Mouse (Mus musculus) spleen, adult 2 months (tissue): Measurements from ENCODE around the gene Esyt3. TPM values are rescaled to one million over a fixed set of nuclear protein-coding genes. Genes with fewer than 3 reads are reported as not detected.

Experiments
- DNase-seq, 2 experiments: peaks; one replicate each; pipeline versions ENCODE4 v3.0.0 to v3.0.0-alpha.2; 2012 to 2021; ENCODE audit warnings: low spot score in 2 of 2, low read depth in 1 of 2
- H3K27ac ChIP-seq: fragments of 200-500 bp; 2 replicates; pipeline ENCODE4 v1.5.1; 2012; ENCODE audit warnings: low read length, inconsistent platforms; ENCODE audit not compliant: insufficient read depth
- H3K27me3 ChIP-seq: fragments of 200-500 bp; 2 replicates; pipeline ENCODE4 v1.6.1; 2012; ENCODE audit warnings: mild to moderate bottlenecking, moderate library complexity, low read length, inconsistent platforms; ENCODE audit not compliant: control insufficient read depth, insufficient read depth
- H3K36me3 ChIP-seq: fragments of 200-500 bp; 2 replicates; pipeline ENCODE4 v1.6.1; 2012; ENCODE audit warnings: mild to moderate bottlenecking, low read length, inconsistent platforms; ENCODE audit not compliant: control insufficient read depth, insufficient read depth
- H3K4me1 ChIP-seq: fragments of 200-500 bp; 2 replicates; pipeline ENCODE4 v1.6.1; 2011; ENCODE audit warnings: inconsistent platforms; ENCODE audit not compliant: control insufficient read depth, insufficient read depth, insufficient read length
- H3K4me3 ChIP-seq: fragments of 200-500 bp; 2 replicates; pipeline ENCODE4 v1.5.1; 2011; ENCODE audit warnings: mild to moderate bottlenecking, inconsistent platforms; ENCODE audit not compliant: insufficient read depth, insufficient read length; ENCODE audit errors: extremely low read depth
- CTCF ChIP-seq: fragments of 200-500 bp; IDR thresholded peaks from 2 replicates; pipeline ENCODE4 v1.5.1; 2011; ENCODE audit warnings: mild to moderate bottlenecking, inconsistent platforms; ENCODE audit not compliant: insufficient read depth, insufficient read length, insufficient replicate concordance; ENCODE audit errors: extremely low read depth
- POLR2A ChIP-seq: fragments of 200-500 bp; IDR thresholded peaks from 2 replicates; pipeline ENCODE4 v1.6.1; 2011; ENCODE audit warnings: low read depth, low read length, inconsistent platforms
- WGBS: fragments of 180-500 bp; shearing (Covaris S2); methylation state at CpG from one replicate; pipeline ENCODE4 v1.1.7; 2018; 5-methylcytosine and 5-hydroxymethylcytosine counted together
- polyA plus RNA-seq: library from polyadenylated mRNA; depleted of rRNA; stranded (reverse); fragments of >200 nt; gene quantifications from 2 replicates; pipeline ENCODE4 v1.2.3, GENCODE M21; 2012

The Esyt3 gene
- polyA plus RNA-seq, 1 experiment: 0.19 TPM

GRCm38 (mm10) chr9:99391557-99391956 lies 33.2 kb upstream of the Esyt3 start:
- Histone ChIP-seq H3K27me3 (no peaks in the 10 kb centered on the region), H3K36me3 (no peaks in the 10 kb centered on the region), H3K27ac (no peak overlapping the region), H3K4me3 (no peak overlapping the region), H3K4me1 (no peaks in the 10 kb centered on the region)
- no peak for DNase-seq
- no peak for TF ChIP-seq POLR2A
- TF ChIP-seq CTCF: no peak
- WGBS: 93% methylated on average over 10 of the region's 10 CpGs

GRCm38 (mm10) chr9:99390716-99391115 lies 32.4 kb upstream of the Esyt3 start:
- Histone ChIP-seq H3K36me3 (no peaks in the 10 kb centered on the region), H3K4me1 (no peaks in the 10 kb centered on the region), H3K27me3 (no peaks in the 10 kb centered on the region), H3K27ac (0 out of 2 replicates have a peak overlapping the region, but pooled peaks have one; percentile 47), H3K4me3 (no peak overlapping the region)
- TF ChIP-seq POLR2A: no peak
- TF ChIP-seq CTCF: no peak
- DNase-seq: no peak
- 90% methylated on average over 2 of the region's 2 CpGs for WGBS

- H3K4me3 ChIP-seq: no peak overlapping the region
- WGBS: 79% methylated on average over 5 of the region's 5 CpGs
- no peaks in the 10 kb centered on the region for H3K36me3 ChIP-seq
- H3K27me3 ChIP-seq: no peaks in the 10 kb centered on the region
- peak overlapping the region; percentile 33; the same call in 1 of the 2 replicates for H3K27ac ChIP-seq
- no peak for DNase-seq
- TF ChIP-seq CTCF (no peak), POLR2A (no peak)
- no peaks in the 10 kb centered on the region for H3K4me1 ChIP-seq
These were observed 31.8 kb upstream of the Esyt3 start for GRCm38 (mm10) chr9:99390201-99390600.

- no peaks in the 10 kb centered on the region for H3K27me3 ChIP-seq
- no peak for DNase-seq
- no peak overlapping the region for H3K27ac ChIP-seq
- whole genome bisulfite sequencing: 75% methylated on average over 8 of the region's 8 CpGs
- TF ChIP-seq POLR2A: no peak
- no peak for TF ChIP-seq CTCF
- no peak overlapping the region for H3K4me3 ChIP-seq
- H3K36me3 ChIP-seq: no peaks in the 10 kb centered on the region
- no peaks in the 10 kb centered on the region for H3K4me1 ChIP-seq
These were observed 31.1 kb upstream of the Esyt3 start for GRCm38 (mm10) chr9:99389506-99389905.

- no peaks in the 10 kb centered on the region for H3K36me3 ChIP-seq
- H3K27ac ChIP-seq: no peak overlapping the region
- 90% methylated on average over 9 of the region's 9 CpGs for WGBS
- 0 out of 2 replicates have a peak, but pooled peaks cover 2% of the 10 kb centered on the region for H3K4me1 ChIP-seq
- H3K4me3 ChIP-seq: no peak overlapping the region
- H3K27me3 ChIP-seq: no peaks in the 10 kb centered on the region
- no peak for TF ChIP-seq POLR2A
- DNase-seq: no peak
These were observed 30.5 kb upstream of the Esyt3 start for GRCm38 (mm10) chr9:99388856-99389255.

- no peaks in the 10 kb centered on the region for H3K27me3 ChIP-seq
- no peaks in the 10 kb centered on the region for H3K36me3 ChIP-seq
- TF ChIP-seq POLR2A (no peak), CTCF (no peak)
- DNase-seq: no peak
- 0 out of 2 replicates have a peak, but pooled peaks cover 2% of the 10 kb centered on the region for H3K4me1 ChIP-seq
- 80% methylated on average over 5 of the region's 5 CpGs for WGBS
- H3K4me3 ChIP-seq: no peak overlapping the region
- no peak overlapping the region for H3K27ac ChIP-seq
These were observed 29.7 kb upstream of the Esyt3 start for GRCm38 (mm10) chr9:99388078-99388477.

- TF ChIP-seq POLR2A (no peak), CTCF (no peak)
- 49% methylated on average over 9 of the region's 9 CpGs for WGBS
- DNase-seq: no peak
- Histone ChIP-seq H3K36me3 (no peaks in the 10 kb centered on the region), H3K4me3 (no peak overlapping the region), H3K4me1 (peaks cover 2% of the 10 kb centered on the region; the same call in 1 of the 2 replicates), H3K27ac (no peak overlapping the region), H3K27me3 (no peaks in the 10 kb centered on the region)
These were observed 24.2 kb upstream of the Esyt3 start for GRCm38 (mm10) chr9:99382556-99382955.

- TF ChIP-seq POLR2A: no peak
- no peak for TF ChIP-seq CTCF
- Histone ChIP-seq H3K27ac (no peak overlapping the region), H3K4me3 (no peak overlapping the region), H3K27me3 (no peaks in the 10 kb centered on the region), H3K4me1 (peaks cover under 1% of the 10 kb centered on the region; the same call in 1 of the 2 replicates), H3K36me3 (no peaks in the 10 kb centered on the region)
- no peak for DNase-seq
- 57% methylated on average over 5 of the region's 5 CpGs for WGBS
These were observed 20.8 kb upstream of the Esyt3 start for GRCm38 (mm10) chr9:99379194-99379593.
